Mouse (Mus musculus): ENCODE measurements around the gene Slc7a11. TPM values are rescaled to one million over a fixed set of nuclear protein-coding genes. Genes with fewer than 3 reads are reported as not detected.

The Slc7a11 gene
- total and polyA plus RNA-seq, 3 experiments: 0.03 to 0.98 (median 0.38) TPM

- 0 out of 2 replicates have a peak, but pooled peaks cover 8% of the 10 kb centered on the region for H3K9me3 ChIP-seq (replicated peaks)
- no peak for ATAC-seq (ENCODE audit: extremely low read depth, insufficient number of reproducible peaks, low FRiP score, poor library complexity, severe bottlenecking)
- TF ChIP-seq GATA2 (IDR thresholded peaks at IDR 0.05; ENCODE audit: borderline replicate concordance, low read depth, low read length) (no peak), CTCF (IDR thresholded peaks at IDR 0.05; ENCODE audit: low read depth, low read length) (no peak), TAL1 (conservative IDR thresholded peaks at IDR 0.05; ENCODE audit: low read depth, low read length) (no peak), POLR2AphosphoS5 (IDR thresholded peaks at IDR 0.05; ENCODE audit: insufficient replicate concordance, low read depth, low read length) (no peak), GATA1 (IDR thresholded peaks at IDR 0.05; ENCODE audit: borderline replicate concordance, low read length) (no peak)
Observed at GRCm38 (mm10) chr3:49866061-49866515, 577.3 kb downstream of the Slc7a11 start.

GRCm38 (mm10) chr3:49856797-49857196 lies 586.6 kb downstream of the Slc7a11 start:
- no peak for DNase-seq (ENCODE audit: low spot score)
- Histone ChIP-seq H3K36me3 (replicated peaks) (no peaks in the 10 kb centered on the region), H3K9me3 (replicated peaks) (no peaks in the 10 kb centered on the region), H3K27me3 (ENCODE audit: insufficient read depth, low read length) (no peaks in the 10 kb centered on the region), H3K4me3 (ENCODE audit: low read depth, low read length) (no peak overlapping the region), H3K4me1 (ENCODE audit: insufficient read depth, low read depth, low read length) (no peaks in the 10 kb centered on the region)
- no peak for ATAC-seq (ENCODE audit: extremely low read depth, insufficient number of reproducible peaks, low FRiP score, poor library complexity, severe bottlenecking)
- TF ChIP-seq CTCF (IDR thresholded peaks at IDR 0.05; ENCODE audit: low read depth, low read length) (no peak), POLR2AphosphoS5 (IDR thresholded peaks at IDR 0.05; ENCODE audit: insufficient replicate concordance, low read depth, low read length) (no peak), GATA1 (IDR thresholded peaks at IDR 0.05; ENCODE audit: borderline replicate concordance, low read length) (no peak)

More at GRCm38 (mm10) chr3:49866061-49866515, 577.3 kb downstream of the Slc7a11 start:
- Histone ChIP-seq H3K4me1 (ENCODE audit: insufficient read depth, low read depth, low read length) (no peaks in the 10 kb centered on the region), H3K4me3 (ENCODE audit: low read depth, low read length) (no peak overlapping the region), H3K36me3 (replicated peaks) (no peaks in the 10 kb centered on the region), H3K27me3 (ENCODE audit: insufficient read depth, low read length) (no peaks in the 10 kb centered on the region)
- DNase-seq (ENCODE audit: low spot score): no peak

GRCm38 (mm10) chr3:49854277-49854676 lies 589.1 kb downstream of the Slc7a11 start:
- TF ChIP-seq TAL1 (conservative IDR thresholded peaks at IDR 0.05; ENCODE audit: low read depth, low read length) (no peak), GATA1 (IDR thresholded peaks at IDR 0.05; ENCODE audit: borderline replicate concordance, low read length) (no peak), CTCF (IDR thresholded peaks at IDR 0.05; ENCODE audit: low read depth, low read length) (no peak), POLR2AphosphoS5 (IDR thresholded peaks at IDR 0.05; ENCODE audit: insufficient replicate concordance, low read depth, low read length) (no peak), GATA2 (IDR thresholded peaks at IDR 0.05; ENCODE audit: borderline replicate concordance, low read depth, low read length) (no peak)
- DNase-seq (ENCODE audit: low spot score): no peak
- H3K4me1 ChIP-seq (ENCODE audit: insufficient read depth, low read depth, low read length): no peaks in the 10 kb centered on the region
- no peak for ATAC-seq (ENCODE audit: extremely low read depth, insufficient number of reproducible peaks, low FRiP score, poor library complexity, severe bottlenecking)
- H3K4me3 ChIP-seq (ENCODE audit: low read depth, low read length): no peak overlapping the region
- no peaks in the 10 kb centered on the region for H3K9me3 ChIP-seq (replicated peaks)
- H3K27me3 ChIP-seq (ENCODE audit: insufficient read depth, low read length): no peaks in the 10 kb centered on the region
- H3K36me3 ChIP-seq (replicated peaks): no peaks in the 10 kb centered on the region

- TF ChIP-seq CTCF (IDR thresholded peaks at IDR 0.05; ENCODE audit: low read depth, low read length) (no peak), GATA2 (IDR thresholded peaks at IDR 0.05; ENCODE audit: borderline replicate concordance, low read depth, low read length) (no peak), GATA1 (IDR thresholded peaks at IDR 0.05; ENCODE audit: borderline replicate concordance, low read length) (no peak), POLR2AphosphoS5 (IDR thresholded peaks at IDR 0.05; ENCODE audit: insufficient replicate concordance, low read depth, low read length) (no peak), TAL1 (conservative IDR thresholded peaks at IDR 0.05; ENCODE audit: low read depth, low read length) (no peak)
- no peaks in the 10 kb centered on the region for H3K36me3 ChIP-seq (replicated peaks)
- H3K27me3 ChIP-seq (ENCODE audit: insufficient read depth, low read length): no peaks in the 10 kb centered on the region
- H3K9me3 ChIP-seq (replicated peaks): peaks cover 2% of the 10 kb centered on the region; the same call in 1 of the 2 replicates
- no peak overlapping the region for H3K4me3 ChIP-seq (ENCODE audit: low read depth, low read length)
- no peak for ATAC-seq (ENCODE audit: extremely low read depth, insufficient number of reproducible peaks, low FRiP score, poor library complexity, severe bottlenecking)
- H3K4me1 ChIP-seq (ENCODE audit: insufficient read depth, low read depth, low read length): no peaks in the 10 kb centered on the region
- DNase-seq (ENCODE audit: low spot score): no peak
Observed at GRCm38 (mm10) chr3:49842971-49843370, 600.4 kb downstream of the Slc7a11 start.
